Mouse (Mus musculus): ENCODE results near the gene Zfp1.

The Zfp1 gene

DNA sequence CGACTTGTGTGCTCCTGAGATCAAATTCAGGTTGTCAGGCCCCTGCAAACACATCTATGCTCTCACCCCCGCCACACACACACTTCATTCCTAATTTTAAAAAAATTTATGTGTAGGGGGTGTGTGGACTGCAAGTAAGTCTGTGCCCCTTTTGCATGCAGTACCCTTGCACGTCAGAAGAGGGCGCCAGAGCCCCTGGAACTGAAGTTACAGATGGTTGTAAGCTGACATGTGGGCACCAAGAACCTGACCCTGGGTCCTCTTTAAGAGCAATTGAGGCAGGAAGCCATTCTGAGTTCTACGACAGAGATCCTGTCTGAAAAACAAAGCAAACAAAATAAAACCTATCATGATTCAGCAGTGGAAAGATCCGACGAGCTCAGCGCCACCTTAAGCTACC, 33.0 kb downstream of the Zfp1 start:
- in situ Hi-C loops (cut with MboI, MseI), result loop anchor here (5.0 kb wide), 1 partner anchor 146 kb away; no protein-coding TSS in a partner anchor

DNA sequence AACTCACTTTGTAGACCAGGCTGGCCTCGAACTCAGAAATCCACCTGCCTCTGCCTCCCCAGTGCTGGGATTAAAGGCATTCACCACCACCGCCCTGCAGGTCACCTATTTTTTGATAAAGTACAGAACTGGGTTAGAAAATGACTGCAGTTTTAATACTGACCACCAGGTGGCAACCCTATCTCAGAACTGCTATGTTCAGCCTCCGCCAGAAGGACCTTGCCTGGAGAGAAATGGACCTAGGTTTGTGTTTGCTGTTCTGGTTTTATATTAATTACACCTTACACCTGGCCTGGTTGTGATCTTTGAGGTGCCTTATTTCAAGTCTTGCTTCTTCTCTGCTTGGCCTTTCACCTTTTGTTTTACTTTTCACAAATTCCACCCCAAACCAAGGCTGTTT, 34.9 kb downstream of the Zfp1 start:
- in situ Hi-C loops (cut with MboI, MseI), result loop anchor here (5.0 kb wide), 1 partner anchor 144 kb away; no protein-coding TSS in a partner anchor

DNA sequence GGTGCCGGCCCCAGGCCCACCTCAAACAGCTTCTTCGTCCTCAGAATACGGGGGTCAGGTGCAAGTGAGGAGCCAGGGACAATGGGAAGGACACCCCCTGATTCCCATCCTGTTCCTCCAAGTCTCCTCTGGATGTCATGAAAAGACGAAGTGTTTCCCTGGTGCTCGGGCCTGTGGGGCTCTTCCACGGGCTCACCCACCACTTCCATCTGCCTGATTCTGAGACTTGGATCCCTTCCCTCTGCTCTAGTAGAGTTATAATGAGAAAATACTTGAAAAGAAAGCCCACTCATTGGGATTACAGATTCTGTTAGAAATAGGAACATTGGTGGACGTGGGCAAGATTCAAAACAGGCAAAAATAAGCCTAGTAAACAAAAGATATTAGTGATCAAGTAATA, 35.6 kb downstream of the Zfp1 start:
- in situ Hi-C loops (cut with MboI, MseI), result loop anchor here (5.0 kb wide), 1 partner anchor 143 kb away; no protein-coding TSS in a partner anchor

DNA sequence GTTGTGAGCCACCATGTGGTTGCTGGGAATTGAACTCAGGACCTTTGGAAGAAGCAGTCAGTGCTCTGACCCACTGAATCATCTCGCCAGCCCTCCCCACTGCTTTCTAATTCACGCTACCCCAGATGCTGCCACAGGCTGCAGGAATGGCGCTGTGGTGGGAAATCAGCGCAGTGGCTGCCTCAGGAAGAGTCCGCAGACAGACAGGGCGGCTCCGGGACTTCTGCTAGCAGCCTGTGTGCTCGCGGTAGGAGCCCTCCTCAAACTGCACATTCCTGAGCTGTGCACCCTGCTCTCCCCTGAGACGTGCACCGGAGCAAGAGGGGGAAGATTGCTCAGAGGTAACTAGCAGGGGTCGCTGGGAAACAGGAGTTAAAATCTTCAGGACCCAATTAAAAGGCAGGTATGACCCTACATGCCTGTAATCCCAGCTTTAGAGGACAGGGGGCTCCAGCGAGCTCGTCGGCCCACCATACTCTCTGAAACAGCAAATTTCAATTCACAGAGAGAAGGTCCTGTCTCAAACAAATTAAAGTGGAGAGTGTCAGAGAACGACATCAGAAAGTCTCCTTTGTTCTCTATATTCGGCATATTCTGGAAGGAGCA, 37.3 kb downstream of the Zfp1 start:
- in situ Hi-C loops (cut with MboI, MseI), result no loop called here

DNA sequence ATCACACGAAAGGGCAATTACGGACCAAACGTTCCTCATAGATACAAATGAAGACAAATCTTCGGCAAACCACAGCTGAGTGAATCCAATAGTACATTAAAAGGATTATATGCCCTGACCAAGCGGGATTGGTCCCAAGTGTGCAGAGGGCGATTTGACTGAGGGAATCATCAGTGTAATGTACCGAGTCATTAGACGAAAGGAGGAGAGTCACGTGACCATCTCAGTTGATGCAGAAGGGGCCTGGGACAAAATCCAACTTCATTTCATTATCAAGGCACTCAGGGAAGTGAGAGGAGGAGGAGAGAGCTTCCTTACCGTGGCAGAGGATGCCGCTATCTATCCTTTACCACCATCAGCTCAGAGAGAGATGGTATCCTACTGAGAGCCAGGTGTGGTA, 38.0 kb downstream of the Zfp1 start:
- in situ Hi-C loops (cut with MboI, MseI), result no loop called here

DNA sequence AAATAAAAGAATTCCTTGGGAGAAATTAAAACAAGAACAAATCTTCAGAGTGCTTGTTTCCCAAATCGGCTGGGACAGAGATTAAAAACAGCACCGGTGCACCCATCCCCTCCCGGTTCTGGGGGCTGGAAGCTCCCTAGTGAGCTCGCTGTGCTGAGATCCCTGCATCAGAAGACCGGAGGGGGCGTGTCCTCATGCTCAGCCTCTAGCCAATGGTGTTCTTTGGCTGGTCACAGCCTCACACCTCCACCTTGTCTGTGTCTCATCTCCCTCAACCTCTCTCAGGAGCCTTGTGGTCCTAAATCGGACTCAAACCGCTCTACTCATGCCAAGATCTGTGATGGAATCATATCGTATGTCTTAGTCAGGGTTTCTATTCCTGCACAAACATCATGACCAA, 39.3 kb downstream of the Zfp1 start:
- in situ Hi-C loops (cut with MboI, MseI), result no loop called here

DNA sequence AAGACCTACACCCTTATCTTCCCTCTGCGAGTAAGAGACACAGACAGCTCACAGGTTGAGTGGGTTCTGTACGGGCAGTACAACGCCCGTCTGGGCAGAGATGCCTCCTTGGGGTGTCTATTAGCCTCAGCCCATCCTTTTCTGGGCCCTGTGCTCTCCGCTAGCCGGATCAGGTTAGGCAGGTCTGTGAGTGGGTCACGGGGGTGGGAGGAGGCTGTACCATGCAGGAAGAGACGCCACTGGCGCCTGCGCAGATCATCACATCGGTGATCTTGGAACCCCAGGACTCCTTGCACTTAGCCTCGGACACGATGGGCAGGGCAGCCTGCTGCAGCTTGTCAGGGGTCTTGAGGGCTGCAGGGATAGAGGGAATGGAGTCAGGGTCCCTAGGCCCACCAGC, 43.7 kb downstream of the Zfp1 start:
- in situ Hi-C loops (cut with MboI, MseI), result no loop called here

DNA sequence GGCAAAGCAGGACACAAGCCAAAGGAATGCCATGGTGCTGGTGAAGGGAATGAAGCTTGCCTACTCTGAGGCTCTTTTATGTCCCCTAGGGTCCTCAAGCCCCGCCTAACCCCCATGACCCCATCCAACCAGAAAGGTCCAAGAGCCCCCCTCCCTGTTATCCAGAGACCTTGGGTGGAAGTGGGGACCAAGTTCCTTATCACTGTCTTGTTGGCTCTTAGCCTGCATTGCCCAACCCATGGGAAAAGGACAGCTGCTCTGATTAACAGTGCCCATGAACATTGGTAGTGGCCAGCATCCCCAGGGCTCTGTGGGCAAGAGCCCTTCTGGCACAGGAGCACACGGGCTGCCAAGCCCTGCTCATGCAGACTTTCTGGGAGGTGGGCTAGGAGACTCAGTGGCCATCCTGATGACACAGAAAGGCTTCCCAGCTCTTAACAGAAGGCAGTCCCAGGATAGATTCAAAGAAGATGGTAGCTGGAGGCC, 47.8 kb downstream of the Zfp1 start, which contains the start of gene Ctrb1:
Gene Ctrb1 (minus strand): TSS at position 51 of the 486 bp plus-strand sequence.
- in situ Hi-C loops (cut with MboI, MseI), result no loop called here

DNA sequence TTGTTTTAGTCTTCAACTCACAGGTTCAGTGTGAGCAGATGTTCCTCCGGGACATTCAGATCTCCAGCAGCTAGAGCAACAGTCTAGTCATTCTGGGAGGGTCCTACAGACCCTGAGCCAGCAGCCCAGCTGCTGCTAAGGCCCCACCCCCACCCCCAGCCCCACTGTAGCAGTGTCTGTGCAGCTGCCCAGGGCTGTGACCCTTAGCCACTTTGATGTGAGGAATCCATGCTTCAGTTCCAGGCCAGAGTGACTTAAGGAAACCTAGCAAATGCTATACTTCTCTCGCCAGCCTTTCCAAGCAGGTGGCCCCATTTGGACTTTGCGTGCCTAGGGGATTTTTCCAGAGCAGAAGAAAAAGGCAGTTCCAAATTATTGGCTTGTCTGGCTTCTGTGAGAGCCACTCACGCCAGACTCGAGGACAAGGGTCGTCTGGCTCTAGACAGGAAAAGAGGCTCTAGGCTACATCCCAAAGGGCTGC, 50.1 kb downstream of the Zfp1 start:
- in situ Hi-C loops (cut with MboI, MseI), result no loop called here

DNA sequence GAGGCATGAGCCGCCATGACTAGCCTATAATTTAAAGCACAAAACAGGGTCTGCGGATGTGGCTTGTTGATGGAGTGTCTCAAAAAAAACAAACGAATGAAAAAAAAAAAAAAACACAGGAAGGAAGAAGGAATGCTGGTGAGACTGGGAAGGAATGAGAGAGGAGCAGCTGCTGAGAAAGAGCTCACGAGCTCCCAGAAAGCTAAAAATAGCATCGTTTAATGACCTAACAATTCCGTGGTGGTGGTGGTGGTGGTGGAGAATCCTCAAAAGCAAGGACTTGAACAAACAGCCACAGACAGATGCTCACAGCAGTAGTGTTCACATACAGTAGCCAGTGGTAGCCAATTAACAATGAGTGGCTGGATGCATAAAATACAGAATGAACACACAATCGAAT, 52.2 kb downstream of the Zfp1 start:
- in situ Hi-C loops (cut with MboI, MseI), result no loop called here

DNA sequence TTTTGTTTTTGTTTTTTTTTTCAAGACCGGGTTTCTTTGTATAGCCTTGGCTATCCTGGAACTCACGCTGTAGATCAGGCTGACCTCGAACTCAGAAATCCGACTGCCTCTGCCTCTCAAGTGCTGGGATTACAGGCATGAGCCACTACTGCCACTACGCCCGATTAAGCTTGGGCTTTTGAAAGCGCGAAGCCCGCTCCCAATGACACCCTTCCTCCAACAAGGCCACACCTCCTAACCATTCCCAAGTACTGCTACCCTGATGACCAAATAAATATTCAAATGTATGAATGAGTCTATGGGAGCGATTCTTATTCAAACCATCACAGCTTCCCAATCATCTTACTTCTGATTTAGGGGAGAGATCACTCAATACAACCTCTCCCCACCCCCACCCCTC, 54.5 kb downstream of the Zfp1 start:
- in situ Hi-C loops (cut with MboI, MseI), result no loop called here

DNA sequence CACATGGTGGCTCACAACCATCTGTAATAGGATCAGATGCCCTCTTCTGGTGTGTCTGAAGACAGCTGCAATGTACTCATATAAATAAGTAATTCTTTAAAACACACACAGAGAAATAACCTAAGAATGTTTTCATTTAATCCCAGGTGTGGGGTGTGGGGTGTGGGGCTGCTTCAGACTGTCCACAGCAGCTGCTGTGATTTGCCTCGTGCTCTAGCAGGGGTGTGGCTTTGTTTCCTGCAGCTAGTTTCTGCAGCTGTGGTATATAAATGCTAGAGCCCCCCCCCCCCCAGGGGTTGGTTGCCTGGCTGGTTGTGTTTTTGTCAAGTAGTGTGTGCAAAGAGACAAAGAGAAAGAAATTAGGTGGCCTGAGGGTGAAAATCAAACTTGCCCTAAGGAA, 55.8 kb downstream of the Zfp1 start:
- in situ Hi-C loops (cut with MboI, MseI), result no loop called here

DNA sequence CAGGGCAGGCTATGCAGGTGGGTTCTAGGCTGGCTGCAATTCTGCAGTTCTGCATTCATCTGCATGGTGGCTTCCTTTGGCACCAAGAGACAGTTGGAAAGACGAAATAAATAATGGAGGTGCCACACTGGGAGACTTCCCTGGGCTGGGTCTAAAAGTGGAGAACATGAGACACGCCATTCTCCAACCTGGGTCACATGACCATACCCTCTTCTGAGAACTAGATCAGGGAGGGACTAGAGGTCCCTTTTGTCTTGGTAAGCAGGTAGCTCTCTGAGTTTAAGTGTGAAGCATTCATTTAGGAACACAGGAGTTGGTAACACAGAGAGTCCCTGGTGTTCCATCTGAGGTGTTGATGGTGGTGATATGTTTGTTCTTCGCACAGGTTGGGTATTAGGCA, 57.0 kb downstream of the Zfp1 start:
- in situ Hi-C loops (cut with MboI, MseI), result no loop called here

DNA sequence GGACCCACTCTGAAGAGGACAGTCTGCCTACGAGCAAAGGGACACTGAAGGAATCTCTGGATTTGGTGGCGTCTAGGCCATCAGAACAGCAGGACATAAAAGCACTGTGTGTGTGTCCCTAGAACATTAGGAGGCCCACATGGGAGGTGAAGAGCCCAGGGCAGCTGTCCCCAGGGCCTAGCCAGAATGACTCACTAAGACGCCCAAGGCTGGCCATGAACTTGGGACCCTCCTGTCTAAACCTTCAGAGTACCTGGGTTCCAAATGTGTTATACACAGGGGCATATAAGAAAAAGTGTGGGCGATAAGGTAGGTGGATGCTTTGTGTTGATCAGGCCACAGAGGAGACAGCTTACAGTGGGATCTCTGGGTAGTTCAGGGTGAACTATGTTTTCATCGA, 57.5 kb downstream of the Zfp1 start:
- in situ Hi-C loops (cut with MboI, MseI), result no loop called here

DNA sequence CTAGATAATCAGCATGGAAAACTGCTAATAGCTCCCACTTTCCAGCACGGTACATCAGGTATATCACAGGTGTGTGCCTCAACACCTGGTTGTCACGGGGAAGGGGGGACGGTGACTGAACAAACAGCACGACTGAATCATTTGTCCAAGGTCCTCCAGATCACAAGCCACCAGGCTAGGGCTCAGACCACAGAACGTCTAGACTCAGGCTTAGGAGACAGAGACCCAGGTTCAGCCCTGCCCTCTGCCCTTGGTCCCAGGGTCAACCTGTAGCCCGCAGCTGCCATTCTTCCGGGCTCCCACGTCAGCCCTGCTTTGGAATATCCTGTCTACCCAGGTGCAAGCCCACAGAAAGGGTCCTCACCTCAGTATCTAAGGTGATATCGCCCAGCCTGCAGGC, 58.2 kb downstream of the Zfp1 start:
- in situ Hi-C loops (cut with MboI, MseI), result no loop called here

DNA sequence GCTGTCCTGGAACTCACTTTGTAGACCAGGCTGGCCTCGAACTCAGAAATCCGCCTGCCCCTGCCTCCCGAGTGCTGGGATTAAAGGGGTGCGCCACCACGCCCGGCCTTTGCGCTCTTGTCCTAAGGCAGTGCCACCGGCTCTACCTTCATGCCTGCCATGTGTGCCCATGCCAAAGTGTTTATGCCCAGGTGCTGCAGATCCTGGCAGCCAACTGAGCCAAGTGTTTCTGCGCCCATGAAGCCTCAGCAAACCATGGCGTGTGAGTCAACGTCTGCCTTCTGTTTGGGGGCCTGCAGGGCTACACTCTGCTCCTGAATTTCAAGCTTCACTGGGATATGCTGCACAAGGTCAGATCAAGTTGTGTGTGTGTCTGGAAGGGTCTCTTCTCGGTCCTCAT, 61.4 kb downstream of the Zfp1 start:
- in situ Hi-C loops (cut with MboI, MseI), result no loop called here

DNA sequence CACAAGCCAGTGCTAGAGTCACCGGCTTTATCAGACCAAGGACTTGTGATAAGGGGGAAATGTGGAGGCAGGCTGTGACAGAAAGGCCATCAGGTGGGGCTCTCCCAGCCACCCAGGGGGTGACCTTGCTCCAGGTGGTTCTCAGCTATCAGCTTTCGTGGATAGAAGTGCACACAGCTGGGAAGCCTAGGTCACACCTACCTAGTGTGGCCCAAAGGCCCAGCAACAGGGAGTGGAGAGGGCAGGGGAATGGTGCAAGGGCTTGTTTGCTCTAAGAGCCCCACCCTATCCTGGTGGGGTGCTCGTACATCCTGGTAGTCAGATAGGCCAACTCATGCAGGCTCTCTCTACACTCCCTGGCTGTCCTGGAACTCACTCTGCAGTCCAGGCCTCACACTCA, 62.0 kb downstream of the Zfp1 start:
- in situ Hi-C loops (cut with MboI, MseI), result no loop called here

DNA sequence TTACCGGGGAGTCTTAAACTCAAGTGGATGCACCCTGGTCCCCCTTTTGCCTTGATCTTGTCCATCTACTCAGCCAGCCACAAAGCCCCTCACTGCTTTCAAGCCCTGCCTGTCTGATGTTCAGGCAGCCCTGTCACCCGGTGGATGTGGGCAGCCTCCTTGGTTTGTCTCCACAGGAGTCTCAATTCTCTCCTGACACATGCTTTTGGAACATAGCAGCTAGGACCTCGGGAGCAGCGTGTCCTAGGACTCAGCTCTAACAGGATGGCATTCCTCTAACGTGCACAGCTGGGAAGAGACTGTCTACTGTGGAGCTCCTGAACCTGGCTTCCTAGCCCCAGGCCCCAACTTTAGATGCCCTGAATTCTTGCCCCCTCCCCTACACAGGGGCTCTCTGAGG, 62.5 kb downstream of the Zfp1 start:
- in situ Hi-C loops (cut with MboI, MseI), result no loop called here

DNA sequence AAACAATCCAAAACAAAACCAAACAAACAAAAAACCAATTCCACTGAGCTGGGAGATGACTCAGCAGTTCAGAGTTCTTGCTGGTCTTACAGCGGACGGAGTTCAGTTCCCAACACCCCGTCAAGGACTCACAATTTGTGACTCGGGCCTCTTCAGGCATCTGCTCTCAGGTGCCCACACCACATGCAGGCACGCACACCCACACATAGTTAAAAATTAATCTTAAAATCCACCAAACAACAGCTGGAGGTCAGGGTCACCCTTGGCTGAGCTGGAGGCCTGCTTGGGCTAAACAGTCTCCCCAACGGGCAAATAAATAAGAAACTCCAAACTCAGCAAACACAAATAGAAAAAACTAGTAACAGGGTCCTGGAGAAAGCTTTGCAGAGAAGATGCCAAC, 65.1 kb downstream of the Zfp1 start:
- in situ Hi-C loops (cut with MboI, MseI), result no loop called here

DNA sequence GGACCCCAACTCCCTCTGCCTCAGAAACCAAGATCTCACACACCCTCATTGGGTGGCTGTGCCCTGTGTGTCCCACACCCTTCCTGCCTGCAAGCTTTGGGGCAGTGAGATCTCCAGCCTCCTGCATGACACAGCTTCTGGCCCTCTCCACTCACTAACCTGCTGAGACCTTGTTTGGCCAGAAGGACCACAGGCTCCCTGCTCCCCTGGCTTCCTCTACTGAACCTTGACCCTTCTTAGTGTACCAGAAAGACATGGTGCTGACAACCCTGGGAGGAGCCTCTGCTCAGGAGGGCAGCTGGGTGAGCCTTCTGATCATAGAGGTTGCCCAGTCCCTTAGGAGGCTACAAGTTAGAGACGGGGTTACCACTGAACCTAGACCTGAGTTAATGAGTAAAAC, 66.0 kb downstream of the Zfp1 start:
- in situ Hi-C loops (cut with MboI, MseI), result no loop called here

DNA sequence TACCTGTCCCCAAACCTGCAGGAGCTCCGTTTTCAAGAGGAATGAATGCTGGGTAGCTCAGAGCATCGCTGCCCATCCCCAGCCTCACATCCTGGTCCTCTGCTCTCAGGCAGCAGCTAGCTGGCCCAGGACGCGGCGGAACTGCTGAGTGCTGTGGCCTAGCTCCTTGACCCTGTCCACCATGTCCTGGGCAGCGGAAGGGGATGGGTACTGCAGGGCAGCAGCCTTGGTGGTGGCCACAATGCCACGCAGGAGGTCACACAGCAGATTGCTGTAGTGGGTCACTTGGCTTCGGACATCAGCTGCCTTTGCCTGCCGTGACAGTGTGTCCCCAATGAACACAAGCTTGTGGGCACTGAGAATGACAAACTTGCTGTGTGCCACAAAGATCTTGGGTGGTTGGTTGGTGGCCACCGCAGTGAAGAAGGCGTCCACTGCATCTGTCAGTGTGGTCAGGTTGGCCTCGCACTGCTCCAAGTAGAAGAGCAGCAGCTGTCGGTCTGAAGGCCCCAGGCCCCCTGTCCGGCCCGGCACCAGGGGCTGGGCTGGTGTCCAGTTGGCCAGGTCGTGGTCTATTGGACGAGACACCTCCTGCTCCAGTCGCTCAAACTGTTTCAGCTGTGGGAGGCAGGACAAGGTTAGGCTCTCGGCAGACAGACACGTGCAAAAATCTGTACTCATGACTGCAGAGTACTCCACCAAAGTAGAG, 67.7 kb downstream of the Zfp1 start:
- in situ Hi-C loops (cut with MboI, MseI), result no loop called here

DNA sequence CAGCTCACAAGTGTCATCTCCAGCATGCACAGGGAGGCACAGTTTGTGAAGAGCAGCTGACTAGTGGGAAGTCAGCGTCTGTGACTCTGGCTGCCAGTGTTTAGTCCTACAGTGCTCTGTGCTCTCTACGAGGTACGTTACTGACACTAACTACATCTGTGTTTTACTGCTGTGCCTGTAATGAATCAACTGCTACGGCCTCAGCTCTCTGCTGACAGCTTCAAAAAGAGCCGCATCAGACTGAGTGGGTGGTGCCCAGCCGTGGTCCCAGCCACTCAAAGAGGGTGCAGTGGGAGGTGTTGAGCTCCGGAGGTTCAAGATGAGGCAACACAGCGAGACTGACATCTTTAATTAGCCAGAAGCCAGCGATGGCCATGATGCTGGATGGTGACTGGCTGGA, 68.9 kb downstream of the Zfp1 start:
- in situ Hi-C loops (cut with MboI, MseI), result no loop called here

DNA sequence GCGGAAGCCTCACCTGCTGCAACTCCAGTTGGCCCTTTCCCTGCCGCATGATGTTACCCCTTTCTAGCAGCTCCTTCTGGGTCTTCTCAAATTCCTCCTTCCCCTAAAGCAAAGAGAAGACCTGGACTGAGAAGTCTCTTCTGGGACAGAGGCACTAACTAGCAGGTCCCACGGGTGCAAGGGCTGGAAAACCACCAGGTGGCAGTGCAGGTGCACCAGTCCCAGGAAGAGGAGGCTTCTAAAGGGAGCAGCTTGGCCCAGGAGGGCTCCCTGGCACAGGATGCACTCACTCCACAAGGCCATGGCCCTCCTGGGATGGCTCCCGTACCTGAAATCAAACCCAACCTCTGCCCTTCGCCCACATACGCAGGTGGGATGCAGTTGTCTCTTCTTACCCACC, 69.4 kb downstream of the Zfp1 start:
- in situ Hi-C loops (cut with MboI, MseI), result no loop called here
